Mouse (Mus musculus) G1E (cell line): Measurements from ENCODE around the gene Ms4a8a.

Source experiments
- CTCF ChIP-seq: IDR thresholded peaks from 2 replicates; pipeline ENCODE4 v1.5.1; 2012; ENCODE audit warnings: low read depth, low read length, inconsistent platforms, mixed read lengths
- TAL1 ChIP-seq: conservative IDR thresholded peaks from 2 replicates; pipeline ENCODE4 v1.6.1; 2012; ENCODE audit warnings: low read depth, low read length, inconsistent platforms, mixed read lengths

DNA sequence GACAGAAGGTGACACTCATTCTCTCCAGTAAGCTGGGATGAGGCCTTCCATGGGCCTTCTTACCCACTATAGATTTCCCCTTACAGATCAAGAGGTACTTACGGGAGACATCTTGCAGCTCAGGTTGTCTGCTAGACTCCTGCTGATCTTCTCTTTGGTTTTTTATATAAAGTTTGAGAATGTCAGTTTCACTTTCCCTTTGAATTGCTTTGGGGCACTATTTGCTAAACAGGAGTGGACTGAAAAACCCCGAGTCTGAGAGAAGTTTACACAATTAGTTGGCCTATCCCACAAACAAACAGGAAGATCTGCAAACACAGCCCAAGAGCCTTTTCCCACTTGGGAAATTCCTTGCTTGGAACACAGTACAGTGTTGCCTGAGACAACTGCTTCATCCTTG, 30.6 kb downstream of the Ms4a8a start:
- TF ChIP-seq CTCF, result no peak
- TF ChIP-seq TAL1, result no peak
